Mouse (Mus musculus): ENCODE measurements around the gene Bnipl. TPM values are rescaled to one million over a fixed set of nuclear protein-coding genes. Genes with fewer than 3 reads are reported as not detected.
"Not testable (repeated sequence)": the region's sequence is repeated elsewhere in the genome, so short reads cannot be mapped to it uniquely, and the experiment has no call there.

The Bnipl gene
- polyA plus RNA-seq, 1 experiment = not detected

DNA sequence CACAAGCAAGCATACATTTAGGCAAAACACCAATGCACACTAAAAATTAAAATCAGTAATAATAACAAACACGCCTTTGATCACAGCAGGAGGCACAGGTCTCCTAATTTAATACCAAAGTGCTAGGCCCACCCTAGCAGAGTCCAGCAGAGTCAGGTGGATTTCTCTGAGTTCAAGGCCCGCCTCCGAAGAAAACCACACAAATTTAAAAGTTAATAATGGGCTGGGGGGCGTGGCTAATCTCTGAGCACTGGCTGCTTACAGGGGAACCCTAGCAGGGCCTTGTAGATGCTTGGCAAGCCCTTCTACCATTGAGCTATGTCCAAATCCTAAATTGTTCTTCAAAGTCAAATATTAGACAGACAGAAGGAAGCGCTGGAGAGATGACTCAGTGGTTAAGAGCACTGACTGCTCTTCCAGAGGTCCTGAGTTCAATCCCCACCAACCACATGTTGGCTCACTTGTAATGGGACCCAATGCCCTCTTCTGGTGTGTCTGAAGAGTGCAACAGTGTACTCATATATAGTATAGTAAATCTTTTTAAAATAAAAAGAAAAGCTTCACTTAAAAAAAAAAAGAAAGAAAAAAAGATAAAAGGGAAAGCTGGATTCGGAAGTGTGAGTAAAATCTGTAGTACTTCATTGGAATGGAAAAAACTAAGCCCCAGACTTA is 32.4 kb downstream of the Bnipl start:
- Histone ChIP-seq H3K4me1 (ENCODE audit: control insufficient read depth, insufficient read depth, low read length) (no peaks in the 10 kb centered on the region; the same call in 1 of the 2 replicates), H3K27ac (ENCODE audit: insufficient read depth, low read length) (peak overlapping the region; percentile 97), H3K4me3 (ENCODE audit: insufficient read depth, low read length) (no peak overlapping the region)
- TF ChIP-seq CTCF (IDR thresholded peaks at IDR 0.05; ENCODE audit: borderline replicate concordance, insufficient read depth, low read length) (no peak), POLR2A (IDR thresholded peaks at IDR 0.05; ENCODE audit: low read depth, low read length) (no peak)

DNA sequence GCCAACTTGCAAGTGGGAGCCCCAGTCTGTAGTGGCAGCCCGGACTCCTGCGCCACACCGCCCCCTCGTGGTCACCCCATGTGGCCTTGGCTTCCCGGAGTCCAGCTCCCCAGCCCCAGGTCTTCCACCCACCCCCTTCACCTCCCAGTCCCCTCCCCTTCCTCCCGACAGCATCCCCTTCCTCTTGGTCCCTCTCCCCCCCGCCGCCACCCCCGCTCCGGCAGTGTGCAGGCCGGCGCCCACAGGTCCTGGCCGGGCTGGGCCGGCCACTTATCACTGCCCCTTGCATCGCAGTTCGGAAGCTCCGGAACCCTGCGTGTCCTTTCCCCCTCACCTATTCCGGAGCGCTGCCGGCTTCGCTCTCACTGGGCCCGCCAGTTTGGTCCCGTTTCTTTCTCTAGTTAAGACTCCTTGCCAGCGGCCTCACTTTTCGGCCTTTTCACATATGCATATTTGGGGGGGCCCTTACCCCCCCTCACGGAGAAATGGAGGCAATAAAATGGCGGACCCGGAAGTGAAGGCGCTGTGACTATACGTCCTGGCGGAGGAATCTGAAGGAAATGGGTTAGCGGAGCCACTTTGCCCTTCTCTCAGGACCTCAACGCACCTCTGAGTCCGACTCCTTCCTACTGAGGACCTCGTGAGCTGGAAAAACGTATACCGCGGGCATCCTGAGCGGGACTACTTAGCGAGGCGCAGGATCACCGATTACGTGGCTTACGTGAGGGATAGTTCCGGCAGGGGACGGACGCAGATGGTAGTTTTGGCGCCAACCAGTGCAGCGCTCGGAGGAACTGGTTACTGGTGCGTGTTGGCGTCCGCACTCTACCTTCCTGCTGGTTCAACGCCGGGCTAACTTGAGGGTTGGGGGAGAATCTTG is 33.5 kb downstream of the Bnipl start, which contains the start of gene Gabpb2:
TSS of gene Gabpb2 (minus strand) at position 662 of the 880 bp plus-strand sequence.
- Histone ChIP-seq H3K4me3 (ENCODE audit: insufficient read depth, low read length) (peak within 1 kb of the TSS; percentile 57), H3K4me1 (ENCODE audit: control insufficient read depth, insufficient read depth, low read length) (no peaks in the 10 kb centered on the region; the same call in 1 of the 2 replicates), H3K27ac (ENCODE audit: insufficient read depth, low read length) (peak within 1 kb of the TSS; percentile 97)
- TF ChIP-seq POLR2A (IDR thresholded peaks at IDR 0.05; ENCODE audit: low read depth, low read length) = peak; percentile 86
- TF ChIP-seq CTCF (IDR thresholded peaks at IDR 0.05; ENCODE audit: borderline replicate concordance, insufficient read depth, low read length) = peak; percentile 82

DNA sequence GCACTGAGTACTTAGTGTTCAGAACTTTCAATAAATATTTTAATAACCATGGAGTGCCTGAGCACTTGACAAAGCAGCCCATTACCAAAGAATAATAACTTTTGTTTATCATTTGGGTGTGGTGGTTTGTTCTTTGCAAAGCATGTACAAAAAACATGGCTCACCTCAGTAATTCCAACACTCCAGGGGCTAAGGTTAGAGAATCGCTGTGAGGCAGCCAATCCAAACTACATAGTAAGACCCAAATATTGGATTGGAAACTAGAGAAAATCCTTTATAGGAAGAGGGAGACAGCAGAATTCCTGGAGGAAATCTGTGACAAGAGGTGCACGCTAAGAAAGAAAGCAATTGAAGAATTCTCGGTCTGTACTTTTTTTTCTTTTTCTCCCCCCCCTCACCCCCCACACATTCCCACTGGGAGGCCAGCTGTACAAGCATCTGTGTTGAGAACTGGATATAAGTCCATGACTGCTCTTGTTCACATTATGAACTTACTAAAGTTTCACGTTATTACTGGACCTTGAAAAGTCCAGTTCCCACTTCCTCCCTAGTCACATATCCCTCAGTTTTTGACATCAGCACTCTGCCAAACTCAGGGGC is 34.2 kb downstream of the Bnipl start:
- TF ChIP-seq CTCF (IDR thresholded peaks at IDR 0.05; ENCODE audit: borderline replicate concordance, insufficient read depth, low read length) (no peak), POLR2A (IDR thresholded peaks at IDR 0.05; ENCODE audit: low read depth, low read length) (no peak; the same call in 1 of the 2 replicates)
- Histone ChIP-seq H3K4me1 (ENCODE audit: control insufficient read depth, insufficient read depth, low read length) (no peaks in the 10 kb centered on the region), H3K27ac (ENCODE audit: insufficient read depth, low read length) (peak overlapping the region; percentile 63), H3K4me3 (ENCODE audit: insufficient read depth, low read length) (peak overlapping the region; percentile 57)

DNA sequence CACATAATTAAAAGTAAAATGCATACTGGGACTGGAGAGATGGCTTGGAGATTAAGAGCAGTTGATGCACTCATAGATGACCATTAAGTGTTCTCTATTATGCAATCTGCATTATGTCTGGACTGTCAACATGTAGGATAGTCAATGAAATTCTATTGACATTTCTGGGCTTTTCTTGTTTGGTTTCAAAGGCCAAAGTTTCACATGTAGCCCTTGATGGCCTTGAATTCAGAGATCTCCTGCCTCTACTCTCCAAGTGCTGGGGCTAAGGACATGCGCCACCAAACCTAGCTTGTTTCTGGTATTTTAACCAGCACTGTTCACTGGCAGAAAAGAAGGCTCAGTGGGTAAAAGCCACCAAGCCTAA is 37.4 kb downstream of the Bnipl start:
- Histone ChIP-seq H3K27ac (ENCODE audit: insufficient read depth, low read length) (no peak overlapping the region), H3K4me3 (ENCODE audit: insufficient read depth, low read length) (no peak overlapping the region), H3K4me1 (ENCODE audit: control insufficient read depth, insufficient read depth, low read length) (no peaks in the 10 kb centered on the region)
- TF ChIP-seq CTCF (IDR thresholded peaks at IDR 0.05; ENCODE audit: borderline replicate concordance, insufficient read depth, low read length) (no peak), POLR2A (IDR thresholded peaks at IDR 0.05; ENCODE audit: low read depth, low read length) (no peak)

DNA sequence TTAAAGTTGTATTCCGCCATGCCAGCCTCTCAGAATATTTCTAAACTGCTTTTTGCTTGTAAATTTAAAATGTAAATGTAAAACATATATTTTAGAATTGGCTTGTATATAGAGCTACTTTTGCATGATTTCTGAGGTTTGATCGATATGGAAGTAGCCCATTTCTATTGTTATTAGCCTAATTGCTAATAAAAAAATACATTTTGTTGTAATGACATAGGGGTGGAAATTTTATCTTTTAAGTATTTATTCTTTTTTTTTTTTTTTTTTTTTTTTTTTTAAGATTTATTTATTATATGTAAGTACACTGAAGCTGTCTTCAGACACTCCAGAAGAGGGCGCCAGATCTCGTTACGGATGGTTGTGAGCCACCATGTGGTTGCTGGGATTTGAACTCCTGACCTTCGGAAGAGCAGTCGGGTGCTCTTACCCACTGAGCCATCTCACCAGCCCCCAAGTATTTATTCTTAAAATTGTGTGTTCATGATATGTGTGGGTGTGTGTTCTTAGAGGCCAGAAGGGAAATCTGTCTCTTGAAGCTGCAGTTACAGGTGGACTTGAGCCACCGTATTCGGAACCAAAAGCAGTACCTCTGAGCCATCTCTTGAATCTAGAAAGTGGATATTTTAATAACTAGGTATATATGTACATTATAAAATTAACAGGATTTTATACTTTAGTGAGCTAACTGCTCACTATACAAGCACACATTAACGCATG is 37.9 kb downstream of the Bnipl start:
- not testable (repeated sequence) for H3K27ac ChIP-seq (ENCODE audit: insufficient read depth, low read length); H3K4me1 ChIP-seq (ENCODE audit: control insufficient read depth, insufficient read depth, low read length); H3K4me3 ChIP-seq (ENCODE audit: insufficient read depth, low read length)

DNA sequence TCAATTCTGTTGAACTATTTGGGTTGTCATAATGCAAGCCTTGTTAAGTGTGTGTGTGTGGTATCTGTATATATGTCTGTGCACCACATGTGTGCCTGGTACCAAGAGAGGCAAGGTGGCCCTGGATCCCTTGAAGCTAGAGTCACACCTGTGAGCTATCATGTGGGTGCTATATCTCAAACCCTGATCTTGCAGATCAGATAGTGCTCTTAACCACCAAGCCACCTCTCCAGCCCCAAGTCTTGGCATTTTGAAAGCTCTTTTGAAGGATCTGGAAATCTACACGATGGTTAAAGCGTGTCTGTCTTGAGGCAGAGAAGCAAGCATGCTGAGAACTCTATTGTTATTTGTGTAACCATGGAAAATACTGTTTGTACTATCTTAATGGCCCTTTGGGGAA is 40.4 kb downstream of the Bnipl start:
- no peak overlapping the region for H3K27ac ChIP-seq (ENCODE audit: insufficient read depth, low read length)
- no peak overlapping the region for H3K4me3 ChIP-seq (ENCODE audit: insufficient read depth, low read length)
- TF ChIP-seq POLR2A (IDR thresholded peaks at IDR 0.05; ENCODE audit: low read depth, low read length) = no peak
- no peak for TF ChIP-seq CTCF (IDR thresholded peaks at IDR 0.05; ENCODE audit: borderline replicate concordance, insufficient read depth, low read length)
- H3K4me1 ChIP-seq (ENCODE audit: control insufficient read depth, insufficient read depth, low read length) = no peaks in the 10 kb centered on the region

DNA sequence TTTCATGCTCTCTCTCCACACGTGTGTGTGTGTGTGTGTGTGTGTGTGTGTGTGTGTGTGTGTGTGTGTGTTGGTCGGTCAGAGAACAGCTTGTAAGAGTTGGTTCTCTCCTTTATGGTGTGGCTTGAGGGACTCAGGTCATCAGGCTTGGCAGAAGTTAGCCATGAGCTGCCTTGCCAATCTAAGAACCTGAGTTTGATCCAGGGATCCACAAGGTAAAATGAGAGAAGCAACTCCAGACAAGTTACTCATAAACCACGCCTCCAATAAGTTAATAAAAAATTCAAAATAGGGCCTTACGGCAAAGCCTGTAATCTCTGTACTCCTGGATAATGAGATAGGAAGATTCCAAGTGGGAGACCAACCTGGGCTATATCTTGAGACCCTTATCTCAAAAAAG is 42.7 kb downstream of the Bnipl start:
- Histone ChIP-seq H3K4me1 (ENCODE audit: control insufficient read depth, insufficient read depth, low read length) (no peaks in the 10 kb centered on the region), H3K4me3 (ENCODE audit: insufficient read depth, low read length) (no peak overlapping the region), H3K27ac (ENCODE audit: insufficient read depth, low read length) (no peak overlapping the region)
- TF ChIP-seq POLR2A (IDR thresholded peaks at IDR 0.05; ENCODE audit: low read depth, low read length) (no peak), CTCF (IDR thresholded peaks at IDR 0.05; ENCODE audit: borderline replicate concordance, insufficient read depth, low read length) (no peak)

DNA sequence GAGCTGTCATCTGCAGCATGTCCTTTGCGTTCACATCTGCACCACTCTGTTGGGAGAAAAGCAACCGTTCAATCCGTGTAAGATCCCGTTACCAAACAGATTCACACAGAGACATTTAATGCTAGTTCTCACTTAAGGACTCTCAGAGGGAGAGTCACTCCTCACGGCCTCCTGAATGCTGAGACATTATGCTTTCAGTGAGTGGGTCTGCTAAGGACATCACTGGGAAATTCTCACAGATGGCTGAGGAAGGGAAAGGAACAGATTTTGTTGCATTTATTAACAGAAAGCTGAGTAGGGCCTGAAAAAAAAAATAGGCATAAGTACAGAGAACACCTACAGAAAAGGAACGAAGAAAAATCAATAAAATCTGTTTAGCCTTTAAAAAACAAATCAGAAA is 47.1 kb downstream of the Bnipl start:
- TF ChIP-seq CTCF (IDR thresholded peaks at IDR 0.05; ENCODE audit: borderline replicate concordance, insufficient read depth, low read length) (no peak), POLR2A (IDR thresholded peaks at IDR 0.05; ENCODE audit: low read depth, low read length) (no peak)
- no peaks in the 10 kb centered on the region for H3K4me1 ChIP-seq (ENCODE audit: control insufficient read depth, insufficient read depth, low read length)
- H3K4me3 ChIP-seq (ENCODE audit: insufficient read depth, low read length) = no peak overlapping the region
- no peak overlapping the region for H3K27ac ChIP-seq (ENCODE audit: insufficient read depth, low read length)

DNA sequence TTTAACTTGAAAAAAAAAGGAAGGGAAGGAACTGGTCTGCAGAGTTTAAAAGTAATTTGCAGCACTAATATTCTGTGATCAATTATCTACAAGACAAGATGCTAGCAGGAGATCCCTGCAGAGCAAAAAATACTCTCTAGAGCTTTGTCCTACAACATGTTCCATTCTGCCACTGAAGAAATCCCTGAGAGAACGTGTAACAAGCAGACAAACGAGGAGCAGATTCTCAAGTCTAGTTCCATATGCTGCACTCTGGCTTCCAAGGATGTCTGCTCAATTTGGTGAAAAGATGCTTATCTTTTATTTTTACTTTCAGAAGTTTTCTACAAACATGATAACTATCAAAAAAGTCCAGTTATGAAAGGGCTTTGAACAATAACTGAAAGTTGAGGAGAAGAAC is 50.4 kb downstream of the Bnipl start:
- no peak for TF ChIP-seq POLR2A (IDR thresholded peaks at IDR 0.05; ENCODE audit: low read depth, low read length)
- TF ChIP-seq CTCF (IDR thresholded peaks at IDR 0.05; ENCODE audit: borderline replicate concordance, insufficient read depth, low read length) = no peak
- no peak overlapping the region for H3K27ac ChIP-seq (ENCODE audit: insufficient read depth, low read length)

More for the DNA sequence above, 50.4 kb downstream of the Bnipl start:
- Histone ChIP-seq H3K4me3 (ENCODE audit: insufficient read depth, low read length) (no peak overlapping the region), H3K4me1 (ENCODE audit: control insufficient read depth, insufficient read depth, low read length) (no peaks in the 10 kb centered on the region)

All from embryonic fibroblast, embryonic 13.5 days (primary cell).